Comparison of ENCODE assay signal across 15 mouse cellular contexts in the genomic region with DNA sequence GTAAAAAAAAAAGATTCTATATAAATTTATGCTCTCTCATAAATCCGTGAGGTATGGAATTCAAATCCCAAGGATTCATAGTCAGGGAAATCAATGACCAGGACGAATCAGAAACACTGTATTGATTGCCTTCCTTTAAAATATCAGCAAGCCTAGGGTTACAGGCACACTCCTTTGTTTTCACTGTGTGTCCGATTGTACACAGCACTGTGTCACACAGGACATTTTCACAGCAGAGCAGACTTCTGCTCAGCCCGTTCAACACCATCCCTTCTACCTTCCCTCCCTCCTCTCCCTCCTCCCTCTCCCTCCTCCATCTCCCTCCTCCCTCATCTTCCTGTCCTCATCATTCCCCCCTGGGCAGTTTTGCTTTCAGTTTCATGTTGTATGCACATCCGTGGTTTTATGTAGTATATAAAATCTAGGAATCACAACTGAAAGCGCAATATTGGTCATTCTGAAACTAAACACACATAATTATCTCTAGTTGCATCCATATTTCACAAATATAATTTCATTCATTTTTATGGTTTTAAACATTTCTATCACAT. TPM values are rescaled to one million over a fixed set of nuclear protein-coding genes. Genes with fewer than 3 reads are reported as not detected.
DNase-seq lines count a peak whose midpoint lies in the region; ATAC-seq and TF ChIP-seq lines count a peak whose summit lies in the region.
"Had no signal": no experiment of that assay in that cellular context is flagged by ENCODE, and none has a peak within 500 bp of the region (broad histone marks: within the 10 kb centered on the region; RNA-seq: fewer than 3 reads in every experiment).

No protein-coding gene starts in this region.

- no peak overlapping the region; the same call in 1 of the 2 replicates for H3K4me3 ChIP-seq in heart, postnatal 0 days (ENCODE audit: low read depth, low read length)
- peak overlapping the region; percentile 90 for H3K4me3 ChIP-seq in megakaryocyte, embryonic 14.5 days (replicated peaks)
- H3K4me3 ChIP-seq in brown adipose tissue, adult 24 weeks (ENCODE audit: insufficient read depth, low read depth, low read length) = peak overlapping the region; percentile 41
- no peak overlapping the region for H3K4me3 ChIP-seq in neural tube, embryonic 12.5 days

- no peak overlapping the region for H3K27ac ChIP-seq in heart, postnatal 0 days (ENCODE audit: low read depth)
- H3K27ac ChIP-seq in brown adipose tissue, adult 24 weeks (replicated peaks; ENCODE audit: low read depth, low read length) = peak overlapping the region; percentile 62; the same call in 1 of the 2 replicates
- H3K27ac ChIP-seq in neural tube, embryonic 12.5 days = no peak overlapping the region
- H3K27ac ChIP-seq: limb, embryonic 13.5 days had no signal

- intact Hi-C loops in heart, postnatal 25 days (cut with DNase I) = loop anchor here (2.0 kb wide), 1 partner anchor 19 kb away; no protein-coding TSS in a partner anchor

- peaks cover 9% of the 10 kb centered on the region for H3K4me1 ChIP-seq in heart, postnatal 0 days (ENCODE audit: control insufficient read depth, insufficient read depth)
- H3K4me1 ChIP-seq in megakaryocyte, embryonic 14.5 days = peaks cover 75% of the 10 kb centered on the region
- peaks cover 12% of the 10 kb centered on the region; the same call in 1 of the 2 replicates for H3K4me1 ChIP-seq in brown adipose tissue, adult 24 weeks (ENCODE audit: control insufficient read depth, insufficient read depth, insufficient read length, low read length)
- H3K4me1 ChIP-seq in neural tube, embryonic 12.5 days = peaks cover 9% of the 10 kb centered on the region; the same call in 1 of the 2 replicates

- DNase-seq in heart, postnatal 0 days (ENCODE audit: low spot score) = no peak
- DNase-seq in heart, postnatal 25 days (ENCODE audit: low spot score) = no peak
- DNase-seq in right cerebral cortex, postnatal 10 days (ENCODE audit: low spot score in 2 of 2) = no peak
- DNase-seq in gastrocnemius, postnatal 25 days = no peak
- DNase-seq: adrenal gland, postnatal 36 days; cerebellum, adult 8-10 months; kidney, postnatal 25 days; thymus, postnatal 36 days had no signal

- 72% methylated on average over 6 of the region's 6 CpGs for WGBS in heart, postnatal 0 days
- WGBS in neural tube, embryonic 12.5 days = 73% methylated on average over 6 of the region's 6 CpGs

- no peak overlapping the region for H3K9ac ChIP-seq in heart, postnatal 0 days (replicated peaks; ENCODE audit: low read depth, low read length)
- H3K9ac ChIP-seq in neural tube, embryonic 12.5 days = no peak overlapping the region

- TF ChIP-seq CTCF in heart, postnatal 0 days (IDR thresholded peaks at IDR 0.05; ENCODE audit: low read depth) = no peak

- no peaks in the 10 kb centered on the region for H3K9me3 ChIP-seq in heart, postnatal 0 days (replicated peaks; ENCODE audit: control insufficient read depth, low read length)
- no peaks in the 10 kb centered on the region for H3K9me3 ChIP-seq in megakaryocyte, embryonic 14.5 days
- no peaks in the 10 kb centered on the region for H3K9me3 ChIP-seq in neural tube, embryonic 12.5 days
- H3K9me3 ChIP-seq: heart, embryonic 12.5 days; limb, embryonic 13.5 days had no signal

- TF ChIP-seq EP300 in heart, postnatal 0 days (IDR thresholded peaks at IDR 0.05; ENCODE audit: low read depth) = no peak

- H3K4me2 ChIP-seq in heart, postnatal 0 days (ENCODE audit: low read depth, low read length) = peak overlapping the region; percentile 36
- H3K4me2 ChIP-seq in neural tube, embryonic 12.5 days (replicated peaks) = no peak overlapping the region

- ATAC-seq in heart, postnatal 0 days (ENCODE audit: insufficient read depth, low read depth) = no peak
- ATAC-seq in megakaryocyte, adult 5-6 weeks (ENCODE audit: poor library complexity, severe bottlenecking) = no peak
- 0 out of 2 replicates have a peak, but pooled peaks have one; percentile 42 for ATAC-seq in neural tube, embryonic 12.5 days (ENCODE audit: low FRiP score, low read depth)
- ATAC-seq: Patski had no signal

- no peaks in the 10 kb centered on the region for H3K36me3 ChIP-seq in heart, postnatal 0 days (replicated peaks; ENCODE audit: control insufficient read depth, insufficient read depth, low read length)
- peaks cover 2% of the 10 kb centered on the region for H3K36me3 ChIP-seq in megakaryocyte, embryonic 14.5 days (replicated peaks; ENCODE audit: low read length)
- H3K36me3 ChIP-seq in neural tube, embryonic 12.5 days = no peaks in the 10 kb centered on the region
- H3K36me3 ChIP-seq: heart, embryonic 12.5 days; limb, embryonic 13.5 days had no signal

- no peaks in the 10 kb centered on the region for H3K27me3 ChIP-seq in heart, postnatal 0 days (ENCODE audit: control insufficient read depth, insufficient read depth, low read length)
- no peaks in the 10 kb centered on the region for H3K27me3 ChIP-seq in megakaryocyte, embryonic 14.5 days (replicated peaks)
- H3K27me3 ChIP-seq in neural tube, embryonic 12.5 days (replicated peaks) = no peaks in the 10 kb centered on the region
- H3K27me3 ChIP-seq: limb, embryonic 13.5 days; Patski had no signal

RNA-seq across cellular contexts. Expression of a gene that starts 19.8 kb away (rescaled TPM):
- 5.9 and 15.8 TPM in 2 replicates for total RNA-seq in heart, postnatal 0 days (2014; rRNA removed; ENCODE audit: low replicate concordance)
- 33.7 and 35.9 TPM in 2 replicates for polyA plus RNA-seq in heart, postnatal 0 days (2015; fragmentation: Nextera tagmentation; extraction: Ambion mirVana)
- total RNA-seq in heart, postnatal 25 days (2021) = 10 to 100 TPM; 19.6 to 22.0 TPM
- 22.3 and 34.7 TPM in 2 replicates for polyA plus RNA-seq in megakaryocyte, embryonic 14.5 days (2012; ENCODE audit: insufficient read depth, low replicate concordance)
- 11.3 and 16.7 TPM in 2 replicates for total RNA-seq in megakaryocyte, adult 5-6 weeks (2015)
- 9.3 and 9.9 TPM in 2 replicates for total RNA-seq in megakaryocyte, adult 5-6 weeks (2017)
- 184 and 204 TPM in 2 replicates for polyA plus RNA-seq in brown adipose tissue, adult 24 weeks (2012; ENCODE audit: insufficient read depth, insufficient read length, missing spikeins)
- 113 and 126 TPM in 2 replicates for polyA plus RNA-seq in neural tube, embryonic 12.5 days (2016; fragmentation: Nextera tagmentation; extraction: Ambion mirVana)
- 10 to 100 TPM; 18.4 to 20.5 TPM for total RNA-seq in gastrocnemius, postnatal 25 days (2021)

Comparison
In these comparisons a context has a peak if more than half of its experiments do, and no peak if none do; other contexts are left out.
1. H3K4me3 ChIP-seq: peak in megakaryocyte, embryonic 14.5 days (single experiment) and brown adipose tissue, adult 24 weeks (single experiment); none in heart, postnatal 0 days (single experiment) and neural tube, embryonic 12.5 days (single experiment).